Comparison of ENCODE assay signal across 13 mouse cellular contexts in genomic region chr3:110236819-110237463, GRCm38 (mm10).
"Had no signal": no experiment of that assay in that cellular context is flagged by ENCODE, and none has a peak within 500 bp of the region (broad histone marks: within the 10 kb centered on the region; RNA-seq: fewer than 3 reads in every experiment).

No protein-coding gene starts in this region.

- H3K9me3 ChIP-seq: kidney, embryonic 15.5 days; limb, embryonic 12.5 days; neural tube, embryonic 12.5 days had no signal

- H3K27me3 ChIP-seq: kidney, embryonic 15.5 days; limb, embryonic 12.5 days; neural tube, embryonic 12.5 days had no signal

- H3K4me2 ChIP-seq: kidney, embryonic 15.5 days; limb, embryonic 12.5 days; neural tube, embryonic 12.5 days had no signal

- DNase-seq: kidney, postnatal 14 days; liver; lung, adult 18-20 months; midbrain, embryonic 14.5 days; right cerebral cortex, postnatal 4 days; spleen, adult 18-20 months; thymus, adult 18-20 months; thymus, postnatal 36 days had no signal

- H3K4me1 ChIP-seq: kidney, embryonic 15.5 days; limb, embryonic 12.5 days; neural tube, embryonic 12.5 days had no signal

- H3K9ac ChIP-seq: kidney, embryonic 15.5 days; limb, embryonic 12.5 days; liver, embryonic 14.5 days; neural tube, embryonic 12.5 days had no signal

- H3K36me3 ChIP-seq: kidney, embryonic 15.5 days; limb, embryonic 12.5 days; neural tube, embryonic 12.5 days had no signal

- H3K27ac ChIP-seq: kidney, embryonic 15.5 days; left cerebral cortex, adult 2 months; limb, embryonic 12.5 days; liver, embryonic 14.5 days; neural tube, embryonic 12.5 days had no signal

- H3K4me3 ChIP-seq: kidney, embryonic 15.5 days; left cerebral cortex, adult 2 months; limb, embryonic 12.5 days; neural tube, embryonic 12.5 days had no signal
